Mouse (Mus musculus): ENCODE data around the gene Flad1. TPM values are rescaled to one million over a fixed set of nuclear protein-coding genes. Genes with fewer than 3 reads are reported as not detected.

Flad1 gene
- polyA plus RNA-seq, 1 experiment from 2014 or later, result 18.1 TPM

DNA sequence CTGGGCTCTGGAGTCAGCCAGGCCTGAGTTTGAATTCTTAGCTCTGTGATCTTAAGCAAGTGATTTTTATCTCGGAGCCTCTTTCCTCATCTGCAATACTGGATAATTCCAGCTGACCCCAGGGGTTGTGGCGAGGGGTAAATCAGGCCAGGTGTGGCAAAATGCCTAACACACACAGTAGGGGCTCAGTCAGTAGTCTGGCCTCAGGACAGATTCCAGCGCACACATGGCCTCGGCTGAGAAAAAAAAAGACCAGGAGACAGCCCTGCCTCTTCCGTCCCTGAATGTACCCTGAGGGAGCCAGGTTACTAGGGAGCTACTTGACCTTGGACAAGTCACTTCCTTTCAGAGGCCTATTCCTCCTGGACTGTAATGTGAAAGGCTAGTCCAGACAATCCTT lies 28.7 kb downstream of the Flad1 start:
- Histone ChIP-seq H3K27ac (ENCODE audit: low read depth) (no peak overlapping the region), H3K4me2 (no peak overlapping the region), H3K4me3 (ENCODE audit: low read depth, low read length) (no peak overlapping the region), H3K9ac (no peak overlapping the region), H3K36me3 (ENCODE audit: insufficient read depth) (peaks cover 10% of the 10 kb centered on the region; the same call in 1 of the 2 replicates), H3K4me1 (ENCODE audit: insufficient read depth) (peaks cover 3% of the 10 kb centered on the region; the same call in 1 of the 2 replicates), H3K27me3 (ENCODE audit: insufficient read depth, low read length) (no peaks in the 10 kb centered on the region), H3K9me3 (ENCODE audit: low read depth, low read length) (no peaks in the 10 kb centered on the region)
- WGBS, result 75% methylated on average over 5 of the region's 5 CpGs
- TF ChIP-seq CTCF (IDR thresholded peaks at IDR 0.05; ENCODE audit: low read depth), result no peak
- no peak for ATAC-seq (ENCODE audit: insufficient read depth)
- no peak for DNase-seq

- H3K36me3 ChIP-seq (ENCODE audit: insufficient read depth), result peaks cover 10% of the 10 kb centered on the region; the same call in 1 of the 2 replicates
- H3K27ac ChIP-seq (ENCODE audit: low read depth), result no peak overlapping the region
- 85% methylated on average over 9 of the region's 9 CpGs for WGBS
- TF ChIP-seq CTCF (IDR thresholded peaks at IDR 0.05; ENCODE audit: low read depth), result no peak
- no peak for ATAC-seq (ENCODE audit: insufficient read depth)
- no peak for DNase-seq
- H3K4me2 ChIP-seq, result no peak overlapping the region
- H3K4me1 ChIP-seq (ENCODE audit: insufficient read depth), result peaks cover 3% of the 10 kb centered on the region; the same call in 1 of the 2 replicates
- no peaks in the 10 kb centered on the region for H3K27me3 ChIP-seq (ENCODE audit: insufficient read depth, low read length)
- no peak overlapping the region for H3K9ac ChIP-seq
- H3K9me3 ChIP-seq (ENCODE audit: low read depth, low read length), result no peaks in the 10 kb centered on the region
- no peak overlapping the region for H3K4me3 ChIP-seq (ENCODE audit: low read depth, low read length)
Observed at GRCm38 (mm10) chr3:89382033-89382882, 29.4 kb downstream of the Flad1 start.

DNA sequence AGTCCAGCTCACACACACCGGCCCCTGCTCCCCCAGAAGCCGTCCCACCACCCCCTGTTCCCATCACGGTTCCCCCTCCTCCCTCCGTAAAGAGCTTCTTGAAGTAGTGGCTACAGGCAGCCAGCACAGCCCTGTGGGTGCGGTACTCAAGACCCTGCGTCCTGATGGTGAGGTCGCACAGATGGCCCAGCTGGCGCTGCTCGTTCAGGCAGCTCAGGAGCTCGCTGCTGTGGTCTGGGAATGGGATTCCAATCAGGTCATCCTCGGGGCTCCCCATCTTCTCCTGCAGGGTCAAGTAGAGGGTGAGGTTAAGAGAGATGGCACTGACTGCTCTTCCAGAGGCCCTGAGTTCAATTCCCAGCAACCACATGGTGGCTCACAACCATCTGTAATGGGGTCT lies 30.4 kb downstream of the Flad1 start:
- Histone ChIP-seq H3K4me1 (ENCODE audit: insufficient read depth) (peaks cover 3% of the 10 kb centered on the region; the same call in 1 of the 2 replicates), H3K27me3 (ENCODE audit: insufficient read depth, low read length) (no peaks in the 10 kb centered on the region), H3K36me3 (ENCODE audit: insufficient read depth) (peaks cover 10% of the 10 kb centered on the region; the same call in 1 of the 2 replicates), H3K9me3 (ENCODE audit: low read depth, low read length) (no peaks in the 10 kb centered on the region), H3K4me2 (no peak overlapping the region), H3K4me3 (ENCODE audit: low read depth, low read length) (no peak overlapping the region), H3K27ac (ENCODE audit: low read depth) (no peak overlapping the region), H3K9ac (no peak overlapping the region)
- ATAC-seq (ENCODE audit: insufficient read depth) (no peak), DNase-seq (no peak)
- WGBS, result 64% methylated on average over 11 of the region's 11 CpGs
- TF ChIP-seq CTCF (IDR thresholded peaks at IDR 0.05; ENCODE audit: low read depth), result no peak

GRCm38 (mm10) chr3:89380711-89381110 lies 31.0 kb downstream of the Flad1 start:
- no peak for TF ChIP-seq CTCF (IDR thresholded peaks at IDR 0.05; ENCODE audit: low read depth)
- DNase-seq (no peak), ATAC-seq (ENCODE audit: insufficient read depth) (no peak)
- Histone ChIP-seq H3K27ac (ENCODE audit: low read depth) (no peak overlapping the region), H3K36me3 (ENCODE audit: insufficient read depth) (peaks cover 10% of the 10 kb centered on the region; the same call in 1 of the 2 replicates), H3K9ac (no peak overlapping the region), H3K4me2 (no peak overlapping the region), H3K4me1 (ENCODE audit: insufficient read depth) (peaks cover 3% of the 10 kb centered on the region; the same call in 1 of the 2 replicates), H3K4me3 (ENCODE audit: low read depth, low read length) (no peak overlapping the region), H3K27me3 (ENCODE audit: insufficient read depth, low read length) (no peaks in the 10 kb centered on the region), H3K9me3 (ENCODE audit: low read depth, low read length) (no peaks in the 10 kb centered on the region)
- 88% methylated on average over 18 of the region's 18 CpGs for WGBS

DNA sequence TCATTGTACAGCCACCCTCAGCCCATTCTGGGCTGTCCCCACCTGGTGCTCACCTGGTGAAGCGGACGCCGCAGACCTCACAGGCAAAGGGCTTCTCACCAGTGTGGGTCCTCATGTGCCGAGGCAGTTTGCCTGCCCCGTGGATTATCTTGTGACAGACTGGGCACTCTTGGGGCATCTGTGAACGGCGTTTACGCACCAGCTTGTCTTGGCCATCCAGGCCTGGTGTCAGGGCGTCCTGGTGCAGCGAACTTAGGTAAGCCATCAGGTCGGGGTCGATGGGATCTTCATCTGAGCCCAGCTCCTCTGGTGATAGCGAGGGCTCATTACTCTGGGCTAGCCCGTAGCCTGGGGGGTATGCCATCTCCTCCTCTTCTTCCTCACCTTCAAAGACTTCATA lies 31.4 kb downstream of the Flad1 start:
- WGBS, result 90% methylated on average over 14 of the region's 14 CpGs
- H3K4me2 ChIP-seq, result no peak overlapping the region
- H3K4me1 ChIP-seq (ENCODE audit: insufficient read depth), result peaks cover under 1% of the 10 kb centered on the region; the same call in 1 of the 2 replicates
- no peak overlapping the region for H3K4me3 ChIP-seq (ENCODE audit: low read depth, low read length)
- ATAC-seq (ENCODE audit: insufficient read depth) (no peak), DNase-seq (no peak)
- H3K9me3 ChIP-seq (ENCODE audit: low read depth, low read length), result no peaks in the 10 kb centered on the region
- H3K27me3 ChIP-seq (ENCODE audit: insufficient read depth, low read length), result no peaks in the 10 kb centered on the region
- no peak for TF ChIP-seq CTCF (IDR thresholded peaks at IDR 0.05; ENCODE audit: low read depth)
- H3K36me3 ChIP-seq (ENCODE audit: insufficient read depth), result peaks cover 10% of the 10 kb centered on the region; the same call in 1 of the 2 replicates
- H3K27ac ChIP-seq (ENCODE audit: low read depth), result no peak overlapping the region
- no peak overlapping the region for H3K9ac ChIP-seq

GRCm38 (mm10) chr3:89379388-89380131 lies 32.1 kb downstream of the Flad1 start:
- no peak for TF ChIP-seq CTCF (IDR thresholded peaks at IDR 0.05; ENCODE audit: low read depth)
- Histone ChIP-seq H3K4me3 (ENCODE audit: low read depth, low read length) (no peak overlapping the region), H3K27me3 (ENCODE audit: insufficient read depth, low read length) (no peaks in the 10 kb centered on the region), H3K4me1 (ENCODE audit: insufficient read depth) (no peaks in the 10 kb centered on the region), H3K9me3 (ENCODE audit: low read depth, low read length) (no peaks in the 10 kb centered on the region), H3K4me2 (peak overlapping the region; percentile 76), H3K9ac (no peak overlapping the region), H3K27ac (ENCODE audit: low read depth) (no peak overlapping the region), H3K36me3 (ENCODE audit: insufficient read depth) (peaks cover 10% of the 10 kb centered on the region; the same call in 1 of the 2 replicates)
- 85% methylated on average over 31 of the region's 31 CpGs for WGBS
- ATAC-seq (ENCODE audit: insufficient read depth) (no peak), DNase-seq (no peak)

Data from lung, embryonic 14.5 days (tissue).